Mouse (Mus musculus) spleen, adult 2 months (tissue): ENCODE measurements at regions not wholly inside any gene's neighbourhood (a gene's known extent, or its start where the extent isn't known, plus 50 kb on each side); places are given as distances from the start of the nearest gene placed in this dataset.

ENCODE experiments used
- CTCF ChIP-seq: fragments of 200-500 bp; IDR thresholded peaks from 2 replicates; pipeline ENCODE4 v1.5.1; 2011; ENCODE audit warnings: mild to moderate bottlenecking, inconsistent platforms; ENCODE audit not compliant: insufficient read depth, insufficient read length, insufficient replicate concordance; ENCODE audit errors: extremely low read depth
- POLR2A ChIP-seq: fragments of 200-500 bp; IDR thresholded peaks from 2 replicates; pipeline ENCODE4 v1.6.1; 2011; ENCODE audit warnings: low read depth, low read length, inconsistent platforms

- TF ChIP-seq CTCF (no peak), POLR2A (no peak)
Measured at GRCm38 (mm10) chr9:69703731-69704130, 57.0 kb downstream of the Foxb1 start.
